Mouse (Mus musculus) bone marrow macrophage, adult 2 months (primary cell): ENCODE results near the gene Pdzd2.

Experiments
- CTCF ChIP-seq: IDR thresholded peaks from 2 replicates; pipeline ENCODE4 v1.5.1; 2012; ENCODE audit warnings: low read depth, mild to moderate bottlenecking, low read length, moderate library complexity
- POLR2A ChIP-seq: IDR thresholded peaks from 2 replicates; pipeline ENCODE4 v1.6.1; 2012; ENCODE audit warnings: mild to moderate bottlenecking, low read depth, low read length, borderline replicate concordance

DNA sequence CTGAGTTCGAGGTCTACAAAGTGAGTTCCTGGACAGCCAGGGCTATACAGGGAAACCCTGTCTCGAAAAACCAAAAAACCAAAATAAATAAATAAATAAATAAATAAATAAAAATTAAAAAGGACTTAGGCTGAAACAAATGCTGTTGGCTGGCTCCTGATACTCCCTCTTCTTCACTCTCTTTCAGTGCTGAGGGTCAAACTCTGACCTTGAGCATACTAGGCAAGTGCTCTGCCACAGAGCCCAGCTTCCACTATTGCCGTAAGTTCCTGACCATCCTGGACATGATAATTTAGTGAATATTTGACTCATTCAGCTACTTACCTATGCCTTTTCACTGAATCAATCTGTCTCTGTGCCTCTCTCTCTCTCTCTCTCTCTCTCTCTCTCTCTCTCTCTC is 409.3 kb downstream of the Pdzd2 start:
- no peak for TF ChIP-seq CTCF
- no peak for TF ChIP-seq POLR2A
